20 mouse cellular contexts compared by ENCODE assay signal in the genomic region with DNA sequence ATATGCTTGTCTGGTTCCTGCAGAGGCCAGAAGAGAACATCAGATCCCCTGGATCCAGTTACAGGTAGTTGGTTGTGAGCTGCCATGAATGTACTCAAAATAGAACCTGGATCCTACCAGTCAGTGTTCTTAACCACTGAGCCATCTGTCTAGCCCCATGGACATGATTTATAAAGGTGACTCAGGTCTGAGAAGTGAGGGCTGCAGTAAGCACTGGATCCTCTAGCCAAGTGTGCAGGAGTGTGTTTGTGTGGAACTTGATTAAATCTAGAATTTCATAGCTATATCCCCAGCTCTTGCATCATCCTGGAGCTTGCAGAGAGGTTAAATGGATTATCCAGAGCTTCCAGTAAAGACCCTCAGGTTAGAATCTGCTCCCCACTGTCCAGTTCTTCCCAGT.
"Had no signal": no experiment of that assay in that cellular context is flagged by ENCODE, and none has a peak within 500 bp of the region (broad histone marks: within the 10 kb centered on the region; RNA-seq: fewer than 3 reads in every experiment).

No protein-coding gene starts in this region.

- DNase-seq: liver, postnatal 0 days; lung, adult 2 months; lung, postnatal 14 days; lung, postnatal 4 days; midbrain, embryonic 14.5 days; retina, postnatal 1 day; right cerebral cortex, adult 18-20 months; right cerebral cortex, postnatal 25 days; right cerebral cortex, postnatal 4 days; thymus, adult 2 months; thymus, postnatal 25 days; thymus, postnatal 4 days had no signal

- H3K27ac ChIP-seq: lung, embryonic 15.5 days; midbrain, embryonic 10.5 days; midbrain, embryonic 12.5 days; neural tube, embryonic 13.5 days; neural tube, embryonic 15.5 days; stomach, embryonic 15.5 days; stomach, postnatal 0 days had no signal

- H3K4me3 ChIP-seq: lung, embryonic 15.5 days; midbrain, embryonic 10.5 days; midbrain, embryonic 12.5 days; myocyte; neural tube, embryonic 13.5 days; neural tube, embryonic 15.5 days; stomach, embryonic 15.5 days had no signal
